Mouse (Mus musculus) myocyte (in vitro differentiated cells): ENCODE data around the gene Gpr18.

ENCODE experiments used
- MYOD1 ChIP-seq, 3 experiments: IDR thresholded peaks; one replicate each; pipeline ENCODE4 v1.6.1; 2011; ENCODE audit warnings: control low read depth in 2 of 3, low read depth in 2 of 3, mild to moderate bottlenecking in 2 of 3, moderate library complexity in 1 of 3; ENCODE audit not compliant: insufficient read length in 2 of 3, control insufficient read depth in 1 of 3
- POLR2A ChIP-seq: IDR thresholded peaks from one replicate; pipeline ENCODE4 v1.6.1; 2011; ENCODE audit warnings: low read depth, mild to moderate bottlenecking, control low read depth, moderate library complexity; ENCODE audit not compliant: insufficient read length
- POLR2AphosphoS2 ChIP-seq: IDR thresholded peaks from one replicate; pipeline ENCODE4 v1.6.1; 2011; ENCODE audit warnings: low read depth, control low read depth; ENCODE audit not compliant: insufficient read length

- TF ChIP-seq MYOD1 (IDR thresholded peaks at IDR 0.05; ENCODE audit: control insufficient read depth in 1 of 3, insufficient read length in 2 of 3, low read depth in 2 of 3): no peak
- no peak for TF ChIP-seq POLR2A
- no peak for TF ChIP-seq POLR2AphosphoS2
Observed at GRCm38 (mm10) chr14:121897773-121898172, 17.8 kb downstream of the Gpr18 start.
